Mouse (Mus musculus) frontal cortex, postnatal 36 days (tissue): ENCODE measurements around the gene Pld5.
"Not testable (repeated sequence)": the region's sequence is repeated elsewhere in the genome, so short reads cannot be mapped to it uniquely, and the experiment has no call there.

Experiments
- DNase-seq, 2 experiments: peaks; one replicate each; pipeline ENCODE4 v3.0.0; 2022; ENCODE audit warnings: low spot score in 2 of 2

Gene Pld5

GRCm38 (mm10) chr1:176043056-176043455 lies 232.1 kb downstream of the Pld5 start:
- DNase-seq, result no peak

GRCm38 (mm10) chr1:176039923-176040322 lies 235.2 kb downstream of the Pld5 start:
- no peak for DNase-seq

GRCm38 (mm10) chr1:176036028-176036427 lies 239.1 kb downstream of the Pld5 start:
- DNase-seq, result no peak

- no peak for DNase-seq
These were observed 240.4 kb downstream of the Pld5 start for GRCm38 (mm10) chr1:176034699-176035098.

- no peak for DNase-seq
These were observed 241.4 kb downstream of the Pld5 start for GRCm38 (mm10) chr1:176033698-176034097.

GRCm38 (mm10) chr1:176029063-176029462 lies 246.0 kb downstream of the Pld5 start:
- no peak for DNase-seq

- DNase-seq, result no peak
These were observed 246.7 kb downstream of the Pld5 start for GRCm38 (mm10) chr1:176028397-176028796.

- DNase-seq, result no peak
These were observed 250.6 kb downstream of the Pld5 start for GRCm38 (mm10) chr1:176024501-176024900.

- no peak for DNase-seq
These were observed 256.6 kb downstream of the Pld5 start for GRCm38 (mm10) chr1:176018523-176018922.

GRCm38 (mm10) chr1:176016076-176016475 lies 259.0 kb downstream of the Pld5 start:
- DNase-seq, result no peak

- DNase-seq, result no peak
These were observed 261.4 kb downstream of the Pld5 start for GRCm38 (mm10) chr1:176013497-176014268.

GRCm38 (mm10) chr1:176011535-176011934 lies 263.6 kb downstream of the Pld5 start:
- no peak for DNase-seq

GRCm38 (mm10) chr1:176011072-176011471 lies 264.0 kb downstream of the Pld5 start:
- no peak for DNase-seq

- no peak for DNase-seq
These were observed 266.7 kb downstream of the Pld5 start for GRCm38 (mm10) chr1:176008411-176008810.

- no peak for DNase-seq
These were observed 274.5 kb downstream of the Pld5 start for GRCm38 (mm10) chr1:176000599-176000998.

GRCm38 (mm10) chr1:175997076-175997651 lies 277.9 kb downstream of the Pld5 start:
- no peak for DNase-seq

- no peak for DNase-seq
These were observed 286.2 kb downstream of the Pld5 start for GRCm38 (mm10) chr1:175988912-175989311.

GRCm38 (mm10) chr1:175988448-175988847 lies 286.7 kb downstream of the Pld5 start:
- DNase-seq, result no peak

- DNase-seq, result not testable (repeated sequence)
These were observed 296.1 kb downstream of the Pld5 start, which contains the start of gene Rbm8a2 for GRCm38 (mm10) chr1:175979014-175979413. Gene Rbm8a2 (minus strand): TSS chr1:175979114.

- DNase-seq, result no peak
These were observed 304.4 kb downstream of the Pld5 start for GRCm38 (mm10) chr1:175970710-175971109.

GRCm38 (mm10) chr1:175967004-175967745 lies 307.9 kb downstream of the Pld5 start:
- DNase-seq, result no peak

- no peak for DNase-seq
These were observed 313.3 kb downstream of the Pld5 start for GRCm38 (mm10) chr1:175961786-175962185.

GRCm38 (mm10) chr1:175950851-175951250 lies 324.3 kb downstream of the Pld5 start:
- no peak for DNase-seq
